Mouse (Mus musculus) embryonic fibroblast, embryonic 13.5 days (primary cell): ENCODE measurements around the gene Clcn2. TPM values are rescaled to one million over a fixed set of nuclear protein-coding genes. Genes with fewer than 3 reads are reported as not detected.
A peak's percentile ranks its signal among the peaks of the same experiment; 100 is the strongest.

Experiments
- H3K27ac ChIP-seq: 2 replicates; pipeline ENCODE4 v1.5.1; 2012; ENCODE audit warnings: low read length, control low read depth, inconsistent platforms; ENCODE audit not compliant: insufficient read depth
- H3K4me1 ChIP-seq: 2 replicates; pipeline ENCODE4 v1.6.1; 2011; ENCODE audit warnings: low read length; ENCODE audit not compliant: control insufficient read depth, insufficient read depth
- H3K4me3 ChIP-seq: 2 replicates; pipeline ENCODE4 v1.5.1; 2011; ENCODE audit warnings: mild to moderate bottlenecking, control low read depth, low read length; ENCODE audit not compliant: insufficient read depth
- CTCF ChIP-seq: IDR thresholded peaks from 2 replicates; pipeline ENCODE4 v1.5.1; 2011; ENCODE audit warnings: mild to moderate bottlenecking, control low read depth, low read length, moderate library complexity, borderline replicate concordance; ENCODE audit not compliant: insufficient read depth
- POLR2A ChIP-seq: IDR thresholded peaks from 2 replicates; pipeline ENCODE4 v1.6.1; 2011; ENCODE audit warnings: low read depth, mild to moderate bottlenecking, control low read depth, low read length, moderate library complexity
- polyA plus RNA-seq: library from polyadenylated mRNA; stranded (reverse); fragments of >200 nt; gene quantifications from 2 replicates; pipeline ENCODE4 v1.2.4, GENCODE M21; 2011; ENCODE audit warnings: low read depth; ENCODE audit not compliant: missing spikeins, insufficient read length

The Clcn2 gene
- polyA plus RNA-seq, 1 experiment, result 7.0 TPM

GRCm38 (mm10) chr16:20712889-20713288 is 4.7 kb downstream of the Clcn2 start:
- Histone ChIP-seq H3K27ac (no peak overlapping the region), H3K4me1 (peaks cover 3% of the 10 kb centered on the region; the same call in 1 of the 2 replicates), H3K4me3 (no peak overlapping the region)
- TF ChIP-seq CTCF (no peak), POLR2A (no peak)

GRCm38 (mm10) chr16:20712190-20712589 is 5.4 kb downstream of the Clcn2 start:
- Histone ChIP-seq H3K4me3 (no peak overlapping the region), H3K4me1 (peaks cover 3% of the 10 kb centered on the region; the same call in 1 of the 2 replicates), H3K27ac (no peak overlapping the region)
- no peak for TF ChIP-seq CTCF
- TF ChIP-seq POLR2A, result no peak

GRCm38 (mm10) chr16:20710810-20711209 is 6.7 kb downstream of the Clcn2 start:
- Histone ChIP-seq H3K4me1 (peaks cover 3% of the 10 kb centered on the region; the same call in 1 of the 2 replicates), H3K4me3 (no peak overlapping the region), H3K27ac (no peak overlapping the region)
- no peak for TF ChIP-seq POLR2A
- no peak for TF ChIP-seq CTCF

GRCm38 (mm10) chr16:20710370-20710769 is 7.2 kb downstream of the Clcn2 start:
- TF ChIP-seq CTCF (no peak), POLR2A (no peak)
- peaks cover 3% of the 10 kb centered on the region; the same call in 1 of the 2 replicates for H3K4me1 ChIP-seq
- H3K27ac ChIP-seq, result no peak overlapping the region
- no peak overlapping the region for H3K4me3 ChIP-seq

GRCm38 (mm10) chr16:20708939-20709734 is 8.4 kb downstream of the Clcn2 start:
- Histone ChIP-seq H3K4me3 (no peak overlapping the region), H3K4me1 (no peaks in the 10 kb centered on the region), H3K27ac (no peak overlapping the region)
- no peak for TF ChIP-seq POLR2A
- peak; percentile 26; the same call in 1 of the 2 replicates for TF ChIP-seq CTCF

GRCm38 (mm10) chr16:20708220-20708938 is 9.2 kb downstream of the Clcn2 start:
- Histone ChIP-seq H3K27ac (no peak overlapping the region), H3K4me3 (no peak overlapping the region)
- TF ChIP-seq CTCF (no peak), POLR2A (no peak)

GRCm38 (mm10) chr16:20706407-20707055 is 11.0 kb downstream of the Clcn2 start:
- TF ChIP-seq CTCF, result no peak
- no peak for TF ChIP-seq POLR2A
- Histone ChIP-seq H3K4me1 (peaks cover 4% of the 10 kb centered on the region; the same call in 1 of the 2 replicates), H3K4me3 (no peak overlapping the region), H3K27ac (no peak overlapping the region)

More at GRCm38 (mm10) chr16:20708220-20708938, 9.2 kb downstream of the Clcn2 start:
- no peaks in the 10 kb centered on the region for H3K4me1 ChIP-seq

- TF ChIP-seq POLR2A (no peak), CTCF (no peak)
- no peak overlapping the region for H3K4me3 ChIP-seq
- H3K4me1 ChIP-seq, result peaks cover 4% of the 10 kb centered on the region; the same call in 1 of the 2 replicates
- H3K27ac ChIP-seq, result no peak overlapping the region
Observed at GRCm38 (mm10) chr16:20705786-20706185, 11.8 kb downstream of the Clcn2 start.

- no peak overlapping the region for H3K27ac ChIP-seq
- TF ChIP-seq CTCF (no peak), POLR2A (no peak)
- no peak overlapping the region for H3K4me3 ChIP-seq
- peaks cover 4% of the 10 kb centered on the region; the same call in 1 of the 2 replicates for H3K4me1 ChIP-seq
Observed at GRCm38 (mm10) chr16:20703699-20704400, 13.7 kb downstream of the Clcn2 start.
